Mouse (Mus musculus): ENCODE measurements at regions not wholly inside any gene's neighbourhood (a gene's known extent, or its start where the extent isn't known, plus 50 kb on each side); places are given as distances from the start of the nearest gene placed in this dataset.

DNA sequence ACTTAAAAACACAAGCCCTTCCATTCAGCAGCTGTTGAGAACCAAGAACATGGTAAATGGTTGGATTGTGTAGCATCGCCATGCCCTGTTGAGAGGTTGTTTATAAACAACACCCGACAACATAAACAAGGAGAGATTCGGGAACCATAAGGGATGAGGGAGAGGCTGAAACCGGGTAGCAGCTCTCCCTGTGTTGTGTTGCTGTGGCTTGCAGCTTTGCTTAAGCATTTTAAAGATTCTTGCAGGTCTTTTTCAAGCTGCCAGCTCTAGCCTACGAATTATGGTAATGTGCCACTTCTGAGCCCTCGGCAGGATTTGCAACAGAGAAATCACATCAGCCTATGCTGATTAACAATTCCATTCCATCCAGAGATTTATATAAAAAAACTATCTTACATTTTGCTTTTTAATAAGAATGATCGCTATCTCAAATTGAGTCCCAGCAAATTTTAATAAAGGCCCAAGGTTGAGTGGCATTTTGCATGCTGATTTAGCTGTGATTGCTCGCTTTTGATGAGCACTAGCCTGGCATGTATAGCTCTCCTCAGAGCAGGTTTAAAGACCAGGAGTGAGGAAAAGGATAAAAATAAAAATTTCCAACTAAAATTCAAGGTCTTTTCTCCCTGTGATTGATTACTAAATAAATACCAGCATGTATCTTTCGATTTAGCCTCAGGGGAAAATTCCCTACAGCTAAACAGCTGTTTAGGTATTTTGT, 445.7 kb upstream of the 4930412O13Rik start:
- no peak for DNase-seq (ENCODE audit: low spot score)

DNA sequence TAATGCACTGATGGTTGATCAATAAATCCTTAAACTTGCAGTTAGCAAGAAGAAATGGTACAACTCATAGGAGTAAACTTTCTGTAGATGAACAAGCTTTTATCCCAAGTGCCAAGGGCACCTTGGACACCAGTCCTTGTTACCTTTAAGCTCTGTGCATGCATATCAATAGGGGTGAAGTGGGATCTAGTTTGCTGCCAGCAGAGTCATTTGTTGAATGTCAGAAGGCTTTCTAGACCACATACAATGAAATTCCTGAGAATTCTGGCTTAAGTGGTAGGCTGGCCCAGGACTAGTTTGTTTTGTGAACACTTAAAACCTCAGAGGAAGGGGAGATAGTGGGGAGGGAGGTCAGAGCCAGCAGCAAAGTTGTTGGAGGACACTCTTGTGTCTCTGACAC, 437.9 kb upstream of the 4930412O13Rik start:
- DNase-seq (ENCODE audit: low spot score) = no peak

DNA sequence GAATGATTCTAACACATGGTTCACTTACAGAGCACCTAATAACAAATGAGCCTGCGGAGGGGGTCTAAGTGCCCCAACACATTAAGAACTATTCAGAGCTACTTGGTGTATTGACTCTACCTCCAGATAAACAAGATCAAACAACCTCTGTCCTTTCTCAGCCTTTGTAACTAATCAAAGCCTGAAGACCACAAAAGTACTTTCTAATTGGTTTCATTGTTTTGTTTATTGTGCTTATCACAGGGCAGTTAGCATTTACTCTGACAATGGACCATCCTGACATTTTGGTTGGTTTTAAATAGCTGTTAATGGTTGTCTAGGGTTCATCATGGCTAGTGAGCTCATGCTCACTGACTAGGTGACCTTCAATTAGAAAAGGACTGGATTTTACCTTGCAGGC, 435.2 kb upstream of the 4930412O13Rik start:
- no peak for DNase-seq (ENCODE audit: low spot score)

DNA sequence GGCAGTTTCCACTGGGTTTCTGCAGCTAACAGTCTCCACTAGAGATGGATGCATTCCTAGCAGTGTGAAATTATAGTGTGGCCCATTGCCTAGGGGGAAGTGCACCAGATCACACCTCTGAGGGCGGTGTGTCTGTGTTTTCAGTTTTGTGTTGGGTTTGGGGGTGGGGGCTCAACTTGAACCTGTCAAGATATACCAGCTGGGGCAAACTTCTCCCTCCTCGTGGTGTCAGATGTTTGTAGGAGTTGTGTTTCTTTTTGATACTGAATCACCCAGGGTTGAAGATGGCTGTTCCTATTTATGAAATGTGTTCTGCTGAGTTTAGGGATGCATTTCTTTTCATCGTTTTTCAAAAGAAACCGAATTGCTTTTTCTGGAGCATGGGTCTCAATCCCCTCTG, 416.6 kb upstream of the 4930412O13Rik start:
- DNase-seq (ENCODE audit: low spot score) = no peak

DNA sequence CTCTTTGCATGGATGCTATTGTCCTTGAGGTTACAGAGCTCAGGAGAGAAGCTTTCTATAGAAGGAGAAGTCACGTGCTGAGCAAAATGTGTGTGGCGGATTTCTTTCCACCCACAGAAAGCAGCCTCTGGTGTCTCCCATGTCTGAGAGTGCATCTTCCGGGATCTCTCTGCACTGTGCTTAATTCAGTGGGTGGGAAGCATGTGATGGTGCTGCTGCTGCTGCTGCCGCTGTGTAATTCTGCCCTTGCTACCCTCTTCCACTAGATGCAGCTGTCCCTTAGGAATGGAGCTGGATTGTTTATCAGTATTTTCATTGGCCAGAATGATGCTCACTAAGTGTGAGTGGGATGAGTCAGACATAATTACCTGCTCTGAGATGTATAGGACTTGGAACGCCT, 416.2 kb upstream of the 4930412O13Rik start:
- no peak for DNase-seq (ENCODE audit: low spot score)

DNA sequence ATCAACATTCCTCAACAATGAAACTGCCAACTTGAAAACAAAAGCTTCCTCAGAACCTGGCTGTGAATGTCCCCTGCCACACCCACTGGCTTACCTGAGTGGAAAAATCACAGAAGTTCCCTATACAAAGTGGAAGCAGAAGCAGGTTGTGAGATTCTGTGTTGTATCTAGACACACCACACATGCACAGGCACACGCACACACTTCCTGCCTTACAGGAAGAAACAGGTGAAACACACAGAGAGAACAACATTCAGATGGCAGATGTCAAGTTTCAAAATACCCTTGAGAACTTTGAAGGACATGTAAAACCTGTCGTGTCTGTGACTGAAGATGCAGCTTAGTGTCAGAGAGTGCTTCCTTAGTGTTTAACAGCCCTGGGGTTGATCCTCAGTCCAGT, 413.5 kb upstream of the 4930412O13Rik start:
- DNase-seq (ENCODE audit: low spot score) = no peak

DNA sequence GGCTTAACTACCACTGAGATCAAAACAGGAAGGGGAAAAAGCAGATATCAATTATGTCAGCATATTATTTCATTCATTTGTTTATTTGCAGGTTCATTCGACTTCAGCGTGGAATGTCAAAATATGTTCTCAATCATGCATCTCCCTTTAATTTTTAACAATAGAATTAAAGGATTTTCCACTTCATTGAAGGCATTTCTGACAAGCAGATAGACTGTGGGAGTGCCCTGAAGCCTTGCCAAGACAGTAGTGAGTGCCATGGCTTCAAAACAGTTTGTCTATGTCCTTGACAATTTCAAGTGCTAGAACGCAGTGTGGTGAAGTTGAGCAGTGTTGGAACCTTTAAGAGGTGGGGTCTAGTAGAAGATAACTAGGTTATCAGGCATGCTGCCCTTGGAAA, 412.4 kb upstream of the 4930412O13Rik start:
- DNase-seq (ENCODE audit: low spot score) = no peak

DNA sequence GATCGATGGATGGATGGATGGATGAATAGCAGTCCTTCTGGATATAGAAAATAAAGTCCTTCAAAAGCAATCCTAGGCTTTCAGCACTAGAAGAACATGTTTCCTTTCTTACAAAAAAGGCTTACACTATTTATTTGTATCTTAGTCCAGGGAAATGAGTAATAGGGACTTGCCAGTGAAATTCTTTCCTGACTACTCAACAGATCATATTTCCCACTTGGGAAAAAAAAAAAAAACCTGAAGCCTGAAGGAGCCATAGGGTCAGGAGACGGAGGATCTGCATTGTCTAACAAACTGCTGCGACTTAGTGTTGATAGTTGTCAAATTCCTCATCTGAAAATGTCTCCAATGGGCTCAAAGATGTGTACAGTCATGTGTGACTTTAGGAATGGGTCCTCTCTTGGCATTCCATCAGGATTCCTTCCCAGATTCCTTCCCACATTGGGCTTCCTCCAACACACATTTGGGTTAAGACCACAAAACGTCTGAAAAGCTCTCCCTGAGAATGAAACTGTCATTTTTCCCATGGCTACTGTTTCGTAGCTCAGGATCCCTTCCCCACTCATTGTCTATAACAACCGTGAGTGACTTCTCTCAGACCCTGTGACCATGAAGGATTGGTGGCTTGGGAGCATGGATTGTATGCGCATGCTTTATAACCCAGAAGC, 399.2 kb upstream of the 4930412O13Rik start:
- no peak for DNase-seq (ENCODE audit: low spot score)

DNA sequence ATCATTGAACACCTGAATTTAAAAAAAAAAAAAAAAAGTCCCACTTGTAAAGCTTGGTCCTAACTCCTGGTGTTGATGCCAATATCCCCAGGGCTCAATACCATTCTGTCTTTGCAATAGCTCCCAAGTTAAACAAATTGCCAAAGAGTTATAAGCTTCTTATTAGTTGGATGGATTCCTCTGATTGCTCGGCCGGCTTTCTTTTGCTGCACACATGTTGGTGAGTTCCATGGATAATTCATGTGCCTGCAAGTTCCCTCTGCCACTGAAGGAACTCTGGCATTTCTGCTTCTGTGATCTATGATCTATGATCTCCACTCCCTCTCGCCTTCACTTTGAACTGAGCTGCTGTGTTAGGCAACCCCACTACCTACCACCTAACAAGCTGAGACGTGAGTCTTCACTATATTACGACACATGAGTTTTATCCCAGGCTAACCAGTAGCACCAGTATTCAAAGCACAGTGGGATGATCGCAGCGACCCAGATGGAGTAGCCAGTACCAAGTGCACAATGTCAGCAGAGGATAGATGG, 393.6 kb upstream of the 4930412O13Rik start:
- DNase-seq (ENCODE audit: low spot score) = no peak

DNA sequence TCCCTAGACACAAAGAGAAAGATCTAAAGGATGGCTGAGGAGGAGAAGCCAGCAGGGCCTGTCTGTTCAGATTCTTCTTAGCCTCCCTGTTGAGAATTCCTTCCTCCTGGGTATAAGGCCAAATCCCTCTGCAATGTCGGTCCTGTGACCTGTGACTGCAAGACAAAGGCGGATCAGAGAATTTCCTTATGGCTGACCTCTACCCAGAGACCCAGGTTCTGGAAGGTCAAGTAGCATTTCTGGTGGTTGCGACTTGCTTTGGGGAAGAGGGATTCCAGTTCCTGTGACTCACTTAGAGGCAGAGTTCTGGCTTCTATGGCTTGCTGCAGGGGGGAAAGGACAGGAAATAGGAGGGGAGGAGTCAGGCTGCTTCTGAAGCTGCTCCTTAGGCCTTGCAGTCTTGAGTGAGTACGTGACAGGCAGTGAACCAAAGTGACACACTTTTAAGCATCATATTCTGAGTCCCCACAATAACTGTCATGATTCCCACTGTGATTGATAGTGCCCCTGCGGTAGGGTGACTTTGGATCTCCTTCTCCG, 387.4 kb upstream of the 4930412O13Rik start:
- no peak for DNase-seq (ENCODE audit: low spot score)

DNA sequence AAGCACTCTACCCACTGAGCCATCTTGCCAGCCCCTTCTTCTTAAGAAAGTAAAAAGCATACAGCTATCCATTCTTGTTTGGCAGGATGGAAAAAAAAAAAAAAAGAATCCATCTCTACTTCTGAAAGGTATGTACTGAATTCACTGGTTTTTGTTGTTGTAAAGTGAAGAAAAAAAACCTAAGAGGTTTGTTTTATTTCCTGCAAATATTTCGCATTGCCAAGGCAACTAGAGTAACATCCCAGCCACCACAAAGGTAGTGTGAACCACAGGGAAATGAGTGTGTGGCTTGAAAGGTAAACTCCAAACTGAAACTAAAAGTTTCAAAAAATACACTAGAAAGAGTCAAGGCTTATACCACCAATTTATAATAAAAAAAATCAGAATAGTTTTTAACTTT, 361.0 kb upstream of the 4930412O13Rik start:
- no peak for DNase-seq (ENCODE audit: low spot score)

DNA sequence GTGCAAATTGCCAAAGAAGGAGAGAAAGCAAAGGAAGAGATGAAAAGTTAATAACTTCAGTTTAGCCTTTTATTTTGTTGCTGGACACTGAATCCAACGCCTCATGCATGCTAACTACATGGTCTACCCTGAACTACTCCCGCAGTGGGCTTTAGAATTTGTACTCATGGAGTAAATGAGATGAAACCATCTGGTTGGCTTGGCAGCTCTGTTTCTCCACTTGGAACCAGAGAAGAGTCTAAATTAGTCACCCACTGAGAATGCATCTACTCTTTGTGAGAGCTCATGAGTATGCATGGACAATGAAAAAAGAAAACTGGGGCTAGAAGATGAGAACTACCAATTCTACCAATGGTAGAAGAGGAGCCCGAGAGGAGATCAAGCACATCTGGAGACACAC, 355.1 kb upstream of the 4930412O13Rik start:
- no peak for DNase-seq (ENCODE audit: low spot score)

DNA sequence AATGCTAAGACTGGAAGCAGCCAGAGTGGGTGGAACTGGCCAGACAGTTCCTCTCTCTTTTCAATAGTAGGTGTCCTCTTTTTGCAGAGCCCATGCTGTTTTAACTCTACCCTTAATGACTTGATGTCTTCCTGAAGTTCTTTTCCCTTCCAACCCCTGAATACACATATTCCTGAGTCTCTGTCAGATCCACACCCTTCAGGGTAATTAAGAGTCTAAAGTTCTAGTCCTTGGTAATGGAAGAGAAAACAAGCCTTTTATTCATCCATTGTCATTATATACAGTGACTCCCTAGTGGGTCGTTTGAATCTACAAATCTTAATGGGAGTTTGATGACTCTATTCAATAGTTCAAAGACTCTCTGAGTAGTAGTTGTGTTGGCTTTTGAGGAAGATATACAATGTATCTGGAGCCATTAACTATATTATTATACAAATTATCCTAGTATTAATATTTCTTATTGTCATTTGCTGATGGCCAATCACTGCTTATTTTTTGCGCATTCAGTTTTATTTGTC, 345.9 kb upstream of the 4930412O13Rik start:
- no peak for DNase-seq (ENCODE audit: low spot score)

DNA sequence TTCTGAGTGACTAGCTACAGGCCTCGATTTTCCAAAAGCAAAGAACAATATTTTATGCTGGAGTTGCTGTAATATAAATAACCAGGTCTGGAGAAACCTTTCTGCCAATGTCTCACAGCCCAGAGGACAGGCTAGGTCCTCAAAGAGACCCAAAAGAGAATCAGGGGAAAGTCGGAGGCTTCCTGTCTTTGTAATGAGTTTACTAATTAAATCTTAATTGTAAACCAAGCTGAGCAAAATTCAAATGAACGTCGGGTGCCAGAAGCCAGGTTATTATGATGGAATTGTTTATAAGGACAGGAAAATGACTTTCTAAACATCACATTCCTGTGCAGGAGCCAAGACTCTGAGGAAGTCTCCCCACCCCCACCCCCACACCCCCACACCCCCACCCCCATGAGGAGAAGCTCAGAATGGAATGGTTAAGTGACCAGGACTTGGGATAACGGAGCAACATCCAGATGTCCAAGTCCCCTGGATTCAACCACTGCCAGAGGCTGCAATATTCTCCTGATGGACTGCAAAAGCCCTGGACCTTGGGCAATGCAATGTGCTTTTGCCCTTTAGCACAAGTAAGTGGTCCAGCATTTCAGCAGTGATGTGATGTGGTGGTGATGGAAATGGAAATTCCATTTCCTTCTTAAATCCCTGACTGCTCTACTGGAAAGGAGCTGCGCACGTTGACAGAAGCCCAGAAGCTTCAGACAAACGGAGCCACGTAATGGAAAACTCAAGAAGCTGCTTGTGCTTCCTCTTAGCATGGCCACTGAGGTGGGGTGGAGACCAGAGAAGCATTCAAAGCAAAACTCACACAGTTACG, 333.1 kb upstream of the 4930412O13Rik start:
- DNase-seq (ENCODE audit: low spot score) = no peak

DNA sequence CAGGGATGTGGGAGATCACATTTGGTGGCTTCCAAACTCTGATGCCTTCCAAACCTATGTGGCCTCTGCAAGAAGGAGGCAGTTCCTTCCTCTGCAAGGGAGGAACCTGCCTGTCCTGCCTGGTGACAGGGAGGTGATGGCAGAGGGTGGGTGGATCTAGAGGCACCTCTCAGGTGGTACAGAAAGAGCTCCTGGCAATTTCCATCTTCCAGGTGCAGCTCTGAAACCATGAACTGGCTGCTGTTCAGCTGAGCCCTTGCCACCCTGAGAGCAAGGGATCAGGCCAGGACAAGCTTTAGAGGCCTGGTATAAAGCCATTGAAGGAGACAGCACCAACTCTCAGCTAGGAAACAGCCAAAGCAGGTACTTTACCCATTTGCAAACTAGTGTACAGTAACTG, 327.7 kb upstream of the 4930412O13Rik start:
- DNase-seq (ENCODE audit: low spot score) = no peak

DNA sequence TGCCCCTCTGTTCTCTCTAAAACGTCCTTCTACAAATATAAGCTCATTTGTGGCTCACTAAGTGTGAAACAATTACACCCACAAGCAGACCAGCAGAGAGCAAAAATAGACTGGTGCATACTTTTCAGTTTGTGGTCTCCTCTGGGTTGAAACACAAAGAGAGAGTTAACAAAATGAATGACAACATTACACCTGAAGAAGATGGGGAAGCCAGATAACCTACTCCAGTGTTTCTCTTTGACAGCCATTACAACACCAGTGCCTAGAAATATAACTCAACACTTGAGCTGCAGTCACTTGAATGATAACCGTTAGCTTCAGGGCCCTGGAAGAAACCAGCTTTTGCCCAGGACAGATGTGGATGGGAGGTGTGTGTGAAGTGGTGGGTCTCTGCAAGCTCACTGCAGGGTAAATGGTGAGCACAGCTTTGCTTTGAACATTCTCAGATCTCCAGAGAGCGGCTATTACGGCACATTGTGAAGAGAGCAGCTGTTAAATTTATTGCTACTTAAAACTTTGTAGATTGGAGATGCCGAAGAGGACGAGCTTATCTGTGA, 316.5 kb upstream of the 4930412O13Rik start:
- DNase-seq (ENCODE audit: low spot score) = no peak

DNA sequence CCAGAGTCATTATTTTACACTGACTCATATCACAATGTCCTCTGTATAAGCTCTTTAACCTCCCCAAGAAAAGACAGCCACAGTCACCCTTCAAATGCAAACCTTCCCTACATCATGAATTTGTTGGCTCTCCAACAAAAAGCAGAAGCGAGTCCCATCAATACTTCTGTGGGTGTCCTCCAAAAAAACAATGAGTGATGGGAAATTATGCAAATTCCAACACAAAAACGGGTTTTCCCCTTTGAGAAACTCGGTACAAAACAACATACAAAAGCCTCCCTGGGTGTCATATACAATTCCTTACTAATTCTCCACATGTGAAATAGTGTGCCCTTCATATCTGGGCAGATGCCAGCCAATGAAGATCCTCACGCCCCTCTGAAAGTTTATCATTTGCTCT, 311.8 kb upstream of the 4930412O13Rik start:
- no peak for DNase-seq (ENCODE audit: low spot score)

DNA sequence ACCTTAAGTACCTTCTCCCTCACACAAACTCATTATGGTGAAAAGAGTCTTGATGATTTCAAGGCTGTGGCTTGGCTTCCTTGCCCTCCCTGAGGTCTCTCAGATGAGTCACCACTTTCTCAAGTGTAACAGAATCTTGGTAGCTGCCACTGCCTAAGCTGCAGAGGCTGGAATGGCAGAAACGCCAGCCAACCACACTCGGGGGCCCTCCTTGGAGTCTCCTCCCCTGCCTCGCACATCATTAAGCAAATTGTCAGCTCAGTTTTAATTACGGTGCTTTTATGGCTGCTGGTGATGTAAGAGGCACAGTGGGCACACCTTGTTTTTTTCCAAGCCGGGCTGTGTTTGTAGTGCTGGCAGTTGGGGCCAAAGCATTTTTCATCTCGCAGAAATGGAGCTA, 306.9 kb upstream of the 4930412O13Rik start:
- no peak for DNase-seq (ENCODE audit: low spot score)

DNA sequence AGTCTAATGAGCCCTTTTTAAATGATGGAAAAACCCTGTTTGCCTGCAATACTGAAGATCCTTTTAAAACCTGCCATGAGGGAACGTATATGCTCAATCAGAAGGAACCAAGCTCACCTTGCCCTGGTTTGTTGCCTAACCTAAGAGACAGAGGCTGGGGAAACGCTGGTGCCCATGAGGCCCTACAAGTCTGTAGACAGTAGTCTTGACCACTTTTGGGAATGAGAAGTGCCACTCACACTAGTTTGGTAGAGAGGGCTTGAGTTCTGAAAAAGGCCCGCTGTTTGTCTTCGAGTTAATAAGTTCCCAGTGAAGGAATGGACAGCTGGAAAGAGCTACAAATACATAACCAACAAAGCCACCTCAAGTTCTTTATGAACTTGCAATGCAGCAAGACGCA, 306.4 kb upstream of the 4930412O13Rik start:
- DNase-seq (ENCODE audit: low spot score) = no peak

DNA sequence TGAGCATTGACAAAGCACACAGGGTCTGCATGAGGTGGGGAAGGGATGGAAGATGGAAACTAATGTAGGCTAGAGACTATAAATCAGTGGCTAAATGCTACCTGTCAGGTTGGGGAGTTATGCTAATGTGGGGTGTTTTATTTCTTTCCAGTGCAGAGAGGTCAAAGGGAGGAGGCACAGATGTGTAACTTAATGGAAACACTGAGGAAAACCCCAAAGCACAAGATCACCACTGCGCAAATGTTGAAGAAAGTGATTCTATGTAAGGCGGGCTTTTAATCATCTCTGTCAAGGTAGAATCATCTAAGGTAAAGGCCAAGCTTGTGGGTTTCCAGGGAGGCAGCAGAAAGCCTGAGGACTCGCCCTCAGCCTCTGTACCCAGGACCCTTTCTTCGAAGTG, 303.2 kb upstream of the 4930412O13Rik start:
- no peak for DNase-seq (ENCODE audit: low spot score)

DNA sequence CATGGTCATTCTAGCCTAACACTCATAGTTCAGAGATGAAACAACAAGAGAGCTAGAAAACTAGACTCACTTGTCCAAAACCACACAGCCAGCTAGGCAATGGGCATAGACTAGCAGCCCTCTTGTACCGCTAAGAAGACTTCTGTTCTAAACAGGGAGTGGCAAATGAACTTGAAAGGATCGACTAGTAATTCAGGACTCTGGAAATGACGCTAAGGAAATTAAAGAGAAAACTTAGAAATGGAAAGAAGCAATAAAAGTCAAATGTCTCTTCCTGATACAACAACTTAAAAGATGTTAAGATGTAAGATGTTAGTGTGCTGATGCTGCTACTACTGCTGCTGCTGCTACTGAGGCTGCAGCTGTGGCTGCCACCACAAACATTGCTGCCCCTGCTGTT, 293.7 kb upstream of the 4930412O13Rik start:
- DNase-seq (ENCODE audit: low spot score) = no peak

DNA sequence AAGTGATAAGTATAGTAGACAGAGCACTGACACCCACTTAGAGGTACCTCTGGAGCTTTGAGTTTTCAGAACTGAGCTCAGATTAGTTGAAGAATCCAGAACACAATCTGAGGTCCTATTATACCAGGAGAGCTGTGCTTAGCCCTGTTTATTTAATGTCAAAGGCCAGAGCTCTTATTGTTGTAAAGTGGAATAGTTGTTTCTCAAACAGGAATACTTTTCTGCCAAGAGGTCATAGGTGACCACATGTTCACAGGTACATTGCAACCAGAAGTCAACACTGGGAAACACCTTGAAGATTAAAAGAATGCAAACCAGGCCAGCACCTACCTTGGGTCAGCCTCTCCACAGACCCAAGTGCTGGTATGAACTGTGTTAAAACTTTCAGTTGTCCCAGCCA, 291.9 kb upstream of the 4930412O13Rik start:
- no peak for DNase-seq (ENCODE audit: low spot score)

Measured in ovary, adult 18-20 months (tissue).